Mouse (Mus musculus): ENCODE measurements around the gene Bloc1s3. TPM values are rescaled to one million over a fixed set of nuclear protein-coding genes. Genes with fewer than 3 reads are reported as not detected.

Bloc1s3 gene
- polyA plus RNA-seq, 1 experiment from 2014 or later, result 1.4 TPM

- WGBS, result 81% methylated on average over 25 of the region's 25 CpGs
- Histone ChIP-seq H3K9me3 (ENCODE audit: control insufficient read depth, low read length) (no peaks in the 10 kb centered on the region), H3K4me2 (ENCODE audit: low read depth, low read length) (no peak overlapping the region), H3K4me3 (ENCODE audit: low read length) (no peak overlapping the region), H3K9ac (ENCODE audit: low read depth, low read length) (no peak overlapping the region), H3K27me3 (replicated peaks; ENCODE audit: control insufficient read depth, insufficient read depth, low read length) (peaks cover 18% of the 10 kb centered on the region), H3K36me3 (ENCODE audit: control insufficient read depth, insufficient read depth, low read length) (no peaks in the 10 kb centered on the region), H3K27ac (ENCODE audit: low read length) (no peak overlapping the region), H3K4me1 (ENCODE audit: control insufficient read depth, insufficient read depth, low read length) (peaks cover 4% of the 10 kb centered on the region)
- ATAC-seq, result no peak
Measured at GRCm38 (mm10) chr7:19494751-19495474, 13.3 kb downstream of the Bloc1s3 start.

GRCm38 (mm10) chr7:19491731-19492130, 16.4 kb downstream of the Bloc1s3 start:
- H3K9ac ChIP-seq (ENCODE audit: low read depth, low read length), result peak overlapping the region; percentile 43; the same call in 1 of the 2 replicates
- ATAC-seq, result 0 out of 2 replicates have a peak, but pooled peaks have one; percentile 33
- no peaks in the 10 kb centered on the region for H3K9me3 ChIP-seq (ENCODE audit: control insufficient read depth, low read length)
- H3K27me3 ChIP-seq (replicated peaks; ENCODE audit: control insufficient read depth, insufficient read depth, low read length), result peaks cover 39% of the 10 kb centered on the region
- peaks cover 7% of the 10 kb centered on the region for H3K4me1 ChIP-seq (ENCODE audit: control insufficient read depth, insufficient read depth, low read length)
- WGBS, result 3% methylated on average over 26 of the region's 26 CpGs
- peak overlapping the region; percentile 27 for H3K4me3 ChIP-seq (ENCODE audit: low read length)
- peak overlapping the region; percentile 46 for H3K4me2 ChIP-seq (ENCODE audit: low read depth, low read length)
- no peak overlapping the region for H3K27ac ChIP-seq (ENCODE audit: low read length)
- H3K36me3 ChIP-seq (ENCODE audit: control insufficient read depth, insufficient read depth, low read length), result no peaks in the 10 kb centered on the region

GRCm38 (mm10) chr7:19489525-19489924, 18.6 kb downstream of the Bloc1s3 start:
- Histone ChIP-seq H3K27me3 (replicated peaks; ENCODE audit: control insufficient read depth, insufficient read depth, low read length) (peaks cover 39% of the 10 kb centered on the region), H3K9ac (ENCODE audit: low read depth, low read length) (peak overlapping the region; percentile 35; the same call in 1 of the 2 replicates), H3K4me1 (ENCODE audit: control insufficient read depth, insufficient read depth, low read length) (peaks cover 7% of the 10 kb centered on the region), H3K4me3 (ENCODE audit: low read length) (peak overlapping the region; percentile 18; the same call in 1 of the 2 replicates), H3K4me2 (ENCODE audit: low read depth, low read length) (peak overlapping the region; percentile 38), H3K36me3 (ENCODE audit: control insufficient read depth, insufficient read depth, low read length) (no peaks in the 10 kb centered on the region), H3K9me3 (ENCODE audit: control insufficient read depth, low read length) (no peaks in the 10 kb centered on the region), H3K27ac (ENCODE audit: low read length) (no peak overlapping the region)
- no peak for ATAC-seq
- WGBS, result 3% methylated on average over 31 of the region's 31 CpGs

- H3K36me3 ChIP-seq (ENCODE audit: control insufficient read depth, insufficient read depth, low read length), result no peaks in the 10 kb centered on the region
- H3K9ac ChIP-seq (ENCODE audit: low read depth, low read length), result no peak overlapping the region
- H3K4me1 ChIP-seq (ENCODE audit: control insufficient read depth, insufficient read depth, low read length), result 0 out of 2 replicates have a peak, but pooled peaks cover 3% of the 10 kb centered on the region
- WGBS, result 89% methylated on average over 7 of the region's 7 CpGs
- H3K4me2 ChIP-seq (ENCODE audit: low read depth, low read length), result no peak overlapping the region
- H3K27me3 ChIP-seq (replicated peaks; ENCODE audit: control insufficient read depth, insufficient read depth, low read length), result peaks cover 33% of the 10 kb centered on the region
- no peak overlapping the region for H3K4me3 ChIP-seq (ENCODE audit: low read length)
- H3K9me3 ChIP-seq (ENCODE audit: control insufficient read depth, low read length), result no peaks in the 10 kb centered on the region
- H3K27ac ChIP-seq (ENCODE audit: low read length), result no peak overlapping the region
- no peak for ATAC-seq
Measured at GRCm38 (mm10) chr7:19486549-19486948, 21.6 kb downstream of the Bloc1s3 start.

- Histone ChIP-seq H3K27ac (ENCODE audit: low read length) (no peak overlapping the region), H3K36me3 (ENCODE audit: control insufficient read depth, insufficient read depth, low read length) (no peaks in the 10 kb centered on the region), H3K9me3 (ENCODE audit: control insufficient read depth, low read length) (no peaks in the 10 kb centered on the region), H3K4me1 (ENCODE audit: control insufficient read depth, insufficient read depth, low read length) (0 out of 2 replicates have a peak, but pooled peaks cover 3% of the 10 kb centered on the region), H3K27me3 (replicated peaks; ENCODE audit: control insufficient read depth, insufficient read depth, low read length) (peaks cover 23% of the 10 kb centered on the region), H3K4me3 (ENCODE audit: low read length) (no peak overlapping the region), H3K9ac (ENCODE audit: low read depth, low read length) (no peak overlapping the region), H3K4me2 (ENCODE audit: low read depth, low read length) (no peak overlapping the region)
- no peak for ATAC-seq
- WGBS, result 85% methylated on average over 1 of the region's 1 CpGs
Measured at GRCm38 (mm10) chr7:19485488-19485887, 22.7 kb downstream of the Bloc1s3 start.

- Histone ChIP-seq H3K4me3 (ENCODE audit: low read length) (no peak overlapping the region), H3K4me1 (ENCODE audit: control insufficient read depth, insufficient read depth, low read length) (no peaks in the 10 kb centered on the region), H3K27me3 (replicated peaks; ENCODE audit: control insufficient read depth, insufficient read depth, low read length) (peaks cover 5% of the 10 kb centered on the region; the same call in 1 of the 2 replicates), H3K27ac (ENCODE audit: low read length) (no peak overlapping the region), H3K9me3 (ENCODE audit: control insufficient read depth, low read length) (no peaks in the 10 kb centered on the region), H3K36me3 (ENCODE audit: control insufficient read depth, insufficient read depth, low read length) (no peaks in the 10 kb centered on the region), H3K9ac (ENCODE audit: low read depth, low read length) (no peak overlapping the region), H3K4me2 (ENCODE audit: low read depth, low read length) (no peak overlapping the region)
- 78% methylated on average over 8 of the region's 8 CpGs for WGBS
- no peak for ATAC-seq
Measured at GRCm38 (mm10) chr7:19483281-19483680, 24.9 kb downstream of the Bloc1s3 start.

- no peak overlapping the region for H3K27ac ChIP-seq (ENCODE audit: low read length)
- no peaks in the 10 kb centered on the region for H3K36me3 ChIP-seq (ENCODE audit: control insufficient read depth, insufficient read depth, low read length)
- H3K27me3 ChIP-seq (replicated peaks; ENCODE audit: control insufficient read depth, insufficient read depth, low read length), result peaks cover 14% of the 10 kb centered on the region
- WGBS, result 25% methylated on average over 14 of the region's 14 CpGs
- H3K4me2 ChIP-seq (ENCODE audit: low read depth, low read length), result no peak overlapping the region
- H3K9ac ChIP-seq (ENCODE audit: low read depth, low read length), result no peak overlapping the region
- H3K4me3 ChIP-seq (ENCODE audit: low read length), result no peak overlapping the region
- no peaks in the 10 kb centered on the region for H3K9me3 ChIP-seq (ENCODE audit: control insufficient read depth, low read length)
- 0 out of 2 replicates have a peak, but pooled peaks cover 3% of the 10 kb centered on the region for H3K4me1 ChIP-seq (ENCODE audit: control insufficient read depth, insufficient read depth, low read length)
- ATAC-seq, result no peak
Measured at GRCm38 (mm10) chr7:19477624-19478384, 30.4 kb downstream of the Bloc1s3 start.

GRCm38 (mm10) chr7:19477084-19477483, 31.1 kb downstream of the Bloc1s3 start:
- Histone ChIP-seq H3K4me3 (ENCODE audit: low read length) (no peak overlapping the region), H3K36me3 (ENCODE audit: control insufficient read depth, insufficient read depth, low read length) (no peaks in the 10 kb centered on the region), H3K9me3 (ENCODE audit: control insufficient read depth, low read length) (no peaks in the 10 kb centered on the region), H3K4me1 (ENCODE audit: control insufficient read depth, insufficient read depth, low read length) (0 out of 2 replicates have a peak, but pooled peaks cover 3% of the 10 kb centered on the region), H3K4me2 (ENCODE audit: low read depth, low read length) (no peak overlapping the region), H3K27ac (ENCODE audit: low read length) (no peak overlapping the region), H3K27me3 (replicated peaks; ENCODE audit: control insufficient read depth, insufficient read depth, low read length) (peaks cover 22% of the 10 kb centered on the region), H3K9ac (ENCODE audit: low read depth, low read length) (no peak overlapping the region)
- WGBS, result 65% methylated on average over 2 of the region's 2 CpGs
- no peak for ATAC-seq

GRCm38 (mm10) chr7:19473875-19474443, 34.2 kb downstream of the Bloc1s3 start:
- Histone ChIP-seq H3K4me1 (ENCODE audit: control insufficient read depth, insufficient read depth, low read length) (0 out of 2 replicates have a peak, but pooled peaks cover 3% of the 10 kb centered on the region), H3K9me3 (ENCODE audit: control insufficient read depth, low read length) (no peaks in the 10 kb centered on the region), H3K27ac (ENCODE audit: low read length) (peak overlapping the region; percentile 41), H3K36me3 (ENCODE audit: control insufficient read depth, insufficient read depth, low read length) (no peaks in the 10 kb centered on the region), H3K9ac (ENCODE audit: low read depth, low read length) (peak overlapping the region; percentile 76), H3K27me3 (replicated peaks; ENCODE audit: control insufficient read depth, insufficient read depth, low read length) (peaks cover 48% of the 10 kb centered on the region), H3K4me2 (ENCODE audit: low read depth, low read length) (peak overlapping the region; percentile 94), H3K4me3 (ENCODE audit: low read length) (peak overlapping the region; percentile 60)
- ATAC-seq, result peak; percentile 87
- under 1% methylated on average over 88 of the region's 89 CpGs for WGBS

All from intestine, embryonic 16.5 days (tissue).